Mouse (Mus musculus) mouse trophoblast stem cell (cell line): ENCODE results near the gene Cib2.

Source experiments
- in situ Hi-C, 2 experiments: fragments of 300-500 bp; cut with MseI, MboI; formaldehyde crosslinking; loops; 2 replicates in 1 of 2; 3 replicates in 1 of 2; pipeline ENCODE4 v1.15.1; 2025

The Cib2 gene

GRCm38 (mm10) chr9:54499291-54499690 lies 60.7 kb downstream of the Cib2 start:
- in situ Hi-C loops = no loop called here
